Mouse (Mus musculus) layer of hippocampus, postnatal 25 days (tissue): ENCODE results near the gene Nudt9. TPM values are rescaled to one million over a fixed set of nuclear protein-coding genes. Genes with fewer than 3 reads are reported as not detected.

Experiments used
- DNase-seq, 2 experiments: peaks; one replicate each; pipeline ENCODE4 v3.0.0; 2022; ENCODE audit warnings: mixed read lengths in 2 of 2, low spot score in 1 of 2; ENCODE audit errors: extremely low spot score in 1 of 2
- total RNA-seq, 2 experiments: library from RNA; stranded (reverse); gene quantifications; 2 replicates each; pipeline ENCODE4 v1.2.3; 2021

The Nudt9 gene
- total RNA-seq, 2 experiments from 2014 or later = 74.8 to 77.0 TPM

GRCm38 (mm10) chr5:104035824-104036223 is 10.3 kb upstream of the Nudt9 start:
- DNase-seq = no peak

GRCm38 (mm10) chr5:104036686-104037085 is 9.4 kb upstream of the Nudt9 start:
- no peak for DNase-seq

- DNase-seq = peak in 1 of 2 experiments; percentile 57
Measured at GRCm38 (mm10) chr5:104039154-104039932, 6.8 kb upstream of the Nudt9 start.

- DNase-seq = no peak
Measured at GRCm38 (mm10) chr5:104042906-104043305, 3.2 kb upstream of the Nudt9 start.

GRCm38 (mm10) chr5:104043704-104044103 is 2.4 kb upstream of the Nudt9 start:
- DNase-seq = no peak

GRCm38 (mm10) chr5:104047200-104048105 is 1.3 kb downstream of the Nudt9 start:
- DNase-seq = no peak

- DNase-seq = no peak
Measured at GRCm38 (mm10) chr5:104048139-104048538, 2.0 kb downstream of the Nudt9 start.

GRCm38 (mm10) chr5:104052956-104053355 is 6.8 kb downstream of the Nudt9 start:
- no peak for DNase-seq

GRCm38 (mm10) chr5:104054938-104055337 is 8.8 kb downstream of the Nudt9 start:
- DNase-seq = no peak

GRCm38 (mm10) chr5:104055816-104056215 is 9.7 kb downstream of the Nudt9 start:
- DNase-seq = no peak

- DNase-seq = no peak
Measured at GRCm38 (mm10) chr5:104056295-104056694, 10.2 kb downstream of the Nudt9 start.

GRCm38 (mm10) chr5:104058021-104058420 is 11.9 kb downstream of the Nudt9 start:
- DNase-seq = peak in 1 of 2 experiments; percentile 61

GRCm38 (mm10) chr5:104059628-104060027 is 13.5 kb downstream of the Nudt9 start:
- DNase-seq = no peak

GRCm38 (mm10) chr5:104060429-104060828 is 14.3 kb downstream of the Nudt9 start:
- DNase-seq = no peak

GRCm38 (mm10) chr5:104061936-104062772 is 16.0 kb downstream of the Nudt9 start:
- no peak for DNase-seq

GRCm38 (mm10) chr5:104062773-104063551 is 16.9 kb downstream of the Nudt9 start:
- DNase-seq = no peak

- DNase-seq = no peak
Measured at GRCm38 (mm10) chr5:104068751-104069150, 22.6 kb downstream of the Nudt9 start.

GRCm38 (mm10) chr5:104071048-104071447 is 24.9 kb downstream of the Nudt9 start:
- no peak for DNase-seq

- DNase-seq = no peak
Measured at GRCm38 (mm10) chr5:104072272-104072886, 26.3 kb downstream of the Nudt9 start.
